Mouse (Mus musculus): ENCODE data around the gene Hck.

The Hck gene

DNA sequence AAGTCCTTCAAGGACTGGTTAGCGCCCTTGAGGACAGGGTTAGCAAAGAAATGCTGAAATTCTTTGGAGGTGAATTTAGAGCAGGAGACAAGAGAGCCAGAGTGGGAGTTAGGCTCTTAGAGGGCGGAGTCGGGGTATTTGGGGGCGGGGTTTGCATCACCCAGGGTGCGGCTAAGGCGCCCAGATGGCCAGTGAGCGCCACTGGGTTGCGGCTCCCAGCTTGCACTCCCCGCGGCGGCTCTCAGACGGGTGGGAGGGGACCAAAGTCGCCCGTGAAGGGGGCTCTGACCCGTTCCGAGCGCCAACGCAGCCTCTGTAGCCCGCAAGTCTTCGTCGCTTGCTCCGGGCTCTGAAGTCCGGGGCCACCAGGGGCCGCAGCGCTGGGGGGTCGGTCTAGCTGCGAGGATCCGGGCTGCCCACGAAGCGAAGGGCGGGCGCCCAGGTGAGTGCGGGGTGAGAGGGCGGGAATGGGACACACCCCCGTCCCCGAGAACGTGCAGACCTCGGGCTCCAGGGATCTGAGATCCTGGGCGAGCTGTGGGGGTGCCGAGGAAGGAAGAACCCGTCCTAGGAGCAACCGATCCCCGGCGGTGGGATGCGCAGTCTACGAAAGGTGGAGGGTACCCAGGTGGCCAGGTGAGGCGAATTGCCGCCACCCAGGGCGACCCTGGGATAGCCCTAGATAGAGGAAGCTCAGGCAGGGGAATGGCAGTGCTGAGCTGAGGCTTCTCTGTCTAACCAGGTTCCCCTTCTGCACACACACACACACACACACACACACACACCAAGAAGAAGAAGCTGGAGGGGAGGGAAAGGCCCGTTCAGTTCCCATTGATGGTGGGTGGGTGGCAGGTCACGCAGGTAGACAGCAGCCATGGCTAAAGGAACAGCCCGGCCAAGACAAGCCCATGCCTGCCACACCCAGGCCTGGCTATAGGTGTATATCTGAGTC lies at the start of gene Hck:
Gene Hck, plus strand, starts transcription at position 156 of the 952 bp plus-strand sequence.
- peak; percentile 77 for DNase-seq (ENCODE audit: inconsistent ontology term)

DNA sequence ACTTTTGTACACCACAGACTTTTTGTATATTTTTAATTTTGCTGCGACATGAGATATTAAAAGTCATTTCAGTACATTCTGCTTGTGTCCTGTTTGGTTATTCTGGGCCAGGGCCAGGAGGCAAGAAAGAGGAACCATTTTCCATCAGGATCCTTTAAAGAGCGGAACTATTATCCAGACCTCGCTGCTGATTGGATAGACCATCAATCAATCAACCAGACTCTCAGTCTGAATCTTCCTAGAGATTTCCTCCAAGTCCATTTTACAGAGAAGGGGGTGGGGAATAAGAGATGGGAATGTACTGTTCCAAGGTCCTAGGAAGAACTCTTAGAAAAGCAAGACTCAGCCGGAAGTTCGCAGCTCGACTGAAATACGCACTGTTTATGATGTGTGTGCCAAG lies 48.1 kb upstream of the Hck start:
- DNase-seq (ENCODE audit: inconsistent ontology term) = no peak

DNA sequence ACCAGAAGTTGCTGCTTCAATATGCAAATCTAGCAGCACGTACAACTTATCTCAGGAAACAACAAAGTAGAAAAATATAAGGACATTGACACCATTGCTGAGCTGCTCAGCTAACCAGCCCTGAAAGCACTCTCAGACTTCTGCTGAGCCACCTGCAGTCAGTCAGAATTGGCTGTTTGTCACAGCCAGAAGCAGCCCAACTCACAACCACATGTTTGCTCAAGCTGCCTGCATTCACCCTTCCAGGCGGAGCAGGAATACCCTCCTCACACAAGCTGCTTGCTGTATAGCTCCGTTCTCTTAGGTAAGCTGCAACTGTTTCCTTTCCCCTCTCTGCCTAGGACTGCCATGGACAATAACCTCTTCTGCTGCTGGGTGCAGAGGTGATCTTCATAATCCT lies 44.9 kb upstream of the Hck start:
- no peak for DNase-seq (ENCODE audit: inconsistent ontology term)

DNA sequence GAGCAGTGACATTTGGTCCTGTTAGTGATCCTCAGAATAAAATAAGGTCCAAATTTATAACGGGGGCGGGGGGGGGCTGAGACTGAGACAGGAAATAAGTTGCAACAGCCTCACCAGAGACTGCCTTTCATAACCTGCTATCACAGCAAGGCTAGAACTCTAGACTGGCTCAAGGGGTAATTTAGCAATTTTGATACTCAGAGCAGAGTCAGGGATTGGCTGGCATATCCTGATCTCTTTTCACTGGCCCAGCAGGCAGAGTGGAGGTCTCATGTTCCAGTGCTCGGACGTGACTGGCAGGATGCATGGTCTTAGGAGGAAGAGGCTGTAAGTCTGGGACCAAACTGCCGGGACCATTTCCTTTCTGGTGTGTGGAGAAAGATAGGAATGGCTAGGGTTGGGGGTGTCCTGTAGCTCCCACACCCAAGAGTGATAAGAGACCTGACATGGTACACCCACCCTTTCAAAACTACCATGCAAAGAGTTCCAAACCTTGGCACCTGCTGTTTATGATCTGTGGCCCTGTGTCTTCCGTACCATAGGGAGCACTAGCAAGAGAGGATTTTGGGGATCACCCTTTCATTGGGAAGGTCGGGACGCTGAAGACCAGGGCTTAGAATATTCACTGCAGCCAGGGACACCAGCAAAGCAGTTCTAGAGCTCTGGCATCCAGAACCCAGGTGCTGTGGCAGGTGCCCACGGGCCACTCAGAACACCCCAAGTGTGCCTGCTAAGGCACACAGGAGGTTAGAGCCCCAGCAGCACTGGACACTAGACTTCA lies 43.9 kb upstream of the Hck start:
- no peak for DNase-seq (ENCODE audit: inconsistent ontology term)

DNA sequence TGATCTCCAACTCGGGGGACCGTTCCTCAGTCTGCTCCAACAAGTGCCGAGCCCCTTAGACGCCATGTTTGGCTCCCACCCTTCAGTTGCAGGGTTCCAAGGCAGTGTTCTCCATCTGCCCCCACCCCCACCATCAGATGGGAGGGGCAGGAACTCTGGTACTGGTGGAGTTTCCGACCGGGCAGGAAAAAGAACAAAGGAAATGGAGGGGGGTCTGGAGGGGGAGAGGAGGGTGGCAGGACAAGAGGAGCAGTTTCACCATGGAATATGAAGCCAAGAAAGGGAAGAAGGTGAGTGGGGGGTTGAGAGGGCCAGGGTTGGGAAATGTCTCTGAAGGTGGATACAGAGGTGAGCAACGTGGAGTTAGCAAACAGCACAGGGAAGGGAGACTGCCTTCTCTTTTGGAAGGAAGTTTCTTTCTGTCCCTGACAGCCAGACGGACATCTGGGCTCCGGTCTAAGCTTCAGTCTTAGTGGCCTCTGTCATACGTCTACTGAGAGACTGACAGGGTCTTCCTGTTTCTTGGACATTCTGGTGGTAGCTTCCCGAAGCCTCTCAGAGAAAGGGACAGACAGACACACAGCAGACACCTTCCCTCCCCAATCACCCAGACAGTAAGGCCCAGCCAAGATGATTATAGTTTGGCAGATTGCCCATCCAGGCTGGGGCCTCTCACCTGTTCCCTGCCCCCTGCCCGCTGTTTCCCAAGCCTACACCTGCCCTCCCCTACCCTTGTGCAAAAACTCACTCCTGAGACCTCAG lies 42.3 kb upstream of the Hck start, which contains the start of gene Ccm2l:
Gene Ccm2l, plus strand, starts transcription at position 209 of the 762 bp plus-strand sequence.
- no peak for DNase-seq (ENCODE audit: inconsistent ontology term)

DNA sequence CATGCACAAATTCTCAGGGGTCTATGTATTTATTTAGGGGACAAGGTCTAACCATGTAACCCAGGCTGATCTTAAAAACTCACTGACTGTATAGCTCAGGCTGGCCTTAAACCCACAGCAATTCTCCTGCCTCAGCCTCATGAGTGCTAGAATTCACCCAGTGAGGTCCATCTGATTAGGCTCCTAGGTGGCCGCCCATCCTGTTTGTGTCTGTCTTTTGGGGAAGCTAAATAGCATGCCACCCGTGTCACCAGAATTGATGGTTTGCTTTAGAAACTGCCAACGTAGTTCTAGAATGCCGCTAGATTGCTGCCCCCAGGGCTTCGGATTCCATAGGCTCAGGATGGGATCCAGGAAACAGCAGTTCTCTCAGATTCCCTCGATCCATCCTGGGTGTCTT lies 41.3 kb upstream of the Hck start:
- DNase-seq (ENCODE audit: inconsistent ontology term) = no peak

DNA sequence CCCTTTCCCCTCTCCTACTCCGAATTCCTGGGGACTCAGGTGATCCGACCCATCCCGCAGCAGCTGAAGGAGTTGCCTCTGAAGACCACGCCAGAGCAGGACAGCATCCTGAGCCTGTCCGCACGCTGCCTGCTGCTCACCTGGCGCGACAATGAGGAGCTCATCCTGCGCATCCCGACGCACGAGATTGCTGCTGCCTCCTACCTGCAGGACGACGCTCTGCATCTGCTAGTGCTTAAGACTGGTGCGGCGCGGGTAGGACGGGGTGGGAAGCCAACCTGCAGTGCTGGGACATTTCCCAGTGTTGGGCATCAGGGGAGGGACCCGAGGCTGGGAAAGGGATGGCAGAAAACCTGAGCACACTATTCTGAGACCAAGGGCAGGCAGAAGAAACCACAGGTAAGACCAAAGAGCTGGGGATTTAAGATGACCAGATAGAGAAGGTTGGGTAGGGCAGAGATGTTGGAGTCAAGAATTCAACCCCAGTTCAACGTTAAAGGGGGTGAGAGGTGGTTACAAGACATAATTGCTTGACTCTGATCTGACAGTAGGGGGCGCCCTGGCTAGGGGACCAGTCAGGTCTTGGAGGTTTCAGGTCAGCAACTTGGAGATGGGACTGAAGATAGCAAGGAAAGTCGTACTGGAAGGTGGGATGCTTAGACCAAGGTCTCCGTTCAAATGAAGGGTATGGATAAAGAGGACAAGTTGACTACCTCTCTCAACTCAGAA lies 37.3 kb upstream of the Hck start:
- DNase-seq (ENCODE audit: inconsistent ontology term) = no peak

DNA sequence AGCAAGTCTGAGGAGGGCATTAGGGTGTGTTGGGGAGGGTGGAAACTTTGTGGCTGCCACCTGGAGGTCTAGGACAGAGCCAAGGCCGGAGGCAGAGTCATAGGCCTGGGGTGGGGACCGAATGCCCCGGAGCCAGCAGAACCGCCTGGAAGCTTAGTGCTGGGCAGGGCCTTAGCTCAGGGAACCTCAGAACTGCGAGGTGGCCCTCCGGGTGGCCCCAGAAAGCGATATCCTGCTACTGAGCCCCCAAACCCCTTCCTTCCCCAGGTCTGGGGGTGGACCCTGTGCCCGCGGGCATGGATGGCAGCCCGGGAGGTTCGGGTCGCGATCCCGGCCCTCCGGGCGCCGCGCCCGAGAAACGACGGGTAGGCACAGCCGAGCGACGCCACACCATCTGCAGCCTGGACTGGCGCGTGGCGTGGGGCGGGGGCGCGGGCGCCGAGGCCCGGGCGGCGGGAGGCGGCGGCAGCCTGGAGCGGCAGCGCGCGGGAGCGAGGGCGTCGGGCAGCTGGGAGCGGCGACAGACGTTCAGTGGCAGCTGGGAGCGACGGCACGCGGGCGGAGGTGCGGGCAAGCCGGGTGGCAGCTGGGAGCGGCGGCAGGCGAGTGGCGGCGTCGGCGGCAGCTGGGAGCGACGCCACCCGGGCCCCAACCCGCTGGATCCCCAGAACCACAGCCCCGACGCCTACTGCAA lies 36.6 kb upstream of the Hck start:
- DNase-seq (ENCODE audit: inconsistent ontology term) = peak; percentile 31

DNA sequence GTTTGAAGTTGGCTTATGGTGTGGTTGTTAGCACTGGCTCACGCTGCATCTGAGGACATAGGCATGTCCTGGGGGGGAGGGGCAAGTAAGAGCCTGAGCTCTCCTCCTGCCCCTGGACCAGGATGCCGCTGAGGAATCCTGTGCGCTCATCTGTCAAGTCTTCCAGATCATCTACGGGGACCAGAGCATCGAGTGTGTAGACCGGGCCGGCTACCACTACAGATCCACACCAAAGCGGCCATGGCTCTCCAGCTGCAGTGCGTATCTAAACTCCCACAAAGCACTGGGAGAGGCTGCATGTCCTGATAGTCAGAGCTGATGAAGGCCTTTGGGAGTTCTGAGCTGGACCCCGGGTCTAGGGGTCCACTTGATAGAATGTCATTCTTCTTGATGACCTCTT lies 33.6 kb upstream of the Hck start:
- no peak for DNase-seq (ENCODE audit: inconsistent ontology term)

DNA sequence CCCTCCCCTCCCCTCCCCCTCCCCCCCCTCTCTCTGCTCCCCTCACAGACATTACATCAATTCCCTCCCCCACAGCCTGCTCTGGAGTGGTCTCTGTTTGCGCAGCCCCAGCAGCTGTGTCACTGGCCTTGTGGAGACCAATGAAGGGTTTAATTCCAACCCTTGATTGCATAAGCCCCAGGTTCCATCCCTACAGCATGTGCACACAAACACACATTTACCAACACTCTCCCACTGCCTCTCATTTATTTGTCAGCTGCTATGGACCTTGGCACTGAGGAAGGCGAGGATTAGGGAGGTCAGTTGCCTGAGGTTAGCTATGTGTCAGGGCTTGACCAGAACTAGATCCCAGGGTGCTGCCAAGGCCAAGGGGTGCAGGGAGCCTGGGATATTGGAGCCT lies 32.3 kb upstream of the Hck start:
- no peak for DNase-seq (ENCODE audit: inconsistent ontology term)

DNA sequence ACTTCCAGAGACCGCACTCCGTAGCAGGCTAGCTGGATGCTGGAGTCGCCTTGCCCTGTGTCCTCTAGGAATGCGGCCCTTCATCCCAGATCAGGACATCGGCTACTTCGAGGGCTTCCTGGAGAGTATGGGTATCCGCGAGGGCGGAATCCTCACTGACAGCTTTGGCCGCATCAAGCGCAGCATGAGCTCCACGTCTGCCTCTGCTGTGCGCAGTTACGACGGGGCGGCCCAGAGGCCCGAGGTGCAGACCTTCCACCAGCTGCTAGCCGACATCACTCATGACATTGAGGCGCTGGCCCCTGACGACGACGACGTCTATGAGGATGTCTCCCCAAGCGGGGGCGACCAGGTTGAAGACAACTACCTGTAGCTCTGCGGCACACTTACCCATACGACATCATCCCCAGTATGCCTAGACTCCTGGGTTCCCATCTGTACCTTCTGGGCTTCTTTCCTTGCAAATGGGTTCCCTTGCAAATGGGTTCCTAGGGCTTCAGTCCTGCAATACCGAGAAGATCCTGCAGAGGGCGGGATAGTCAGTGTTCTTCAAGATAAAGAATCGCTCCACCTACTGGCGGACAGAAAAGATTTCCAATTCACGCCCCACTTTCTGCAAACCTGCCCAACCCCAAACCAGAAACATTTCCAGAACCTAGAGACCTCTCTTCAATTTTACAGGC lies 27.3 kb upstream of the Hck start:
- DNase-seq (ENCODE audit: inconsistent ontology term) = peak; percentile 52

DNA sequence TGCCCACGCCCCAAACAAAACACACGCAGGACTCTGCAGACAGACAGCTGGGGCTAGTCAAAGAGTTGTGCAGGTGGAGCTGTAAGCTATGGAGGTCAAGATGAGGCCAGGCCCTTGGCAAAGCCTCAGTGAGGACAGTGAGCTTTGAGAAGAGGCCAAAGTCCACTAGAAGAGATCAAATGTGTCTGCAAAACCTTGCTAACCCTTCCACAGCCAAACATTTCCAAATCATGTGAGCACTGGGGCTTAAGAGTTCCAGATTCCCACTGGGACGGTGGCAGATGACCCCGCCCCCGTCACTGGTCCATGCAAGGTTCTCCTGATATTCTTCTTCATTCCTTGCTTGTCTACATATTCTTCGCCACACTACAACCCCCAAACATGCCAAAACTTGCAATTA lies 26.4 kb upstream of the Hck start:
- no peak for DNase-seq (ENCODE audit: inconsistent ontology term)

DNA sequence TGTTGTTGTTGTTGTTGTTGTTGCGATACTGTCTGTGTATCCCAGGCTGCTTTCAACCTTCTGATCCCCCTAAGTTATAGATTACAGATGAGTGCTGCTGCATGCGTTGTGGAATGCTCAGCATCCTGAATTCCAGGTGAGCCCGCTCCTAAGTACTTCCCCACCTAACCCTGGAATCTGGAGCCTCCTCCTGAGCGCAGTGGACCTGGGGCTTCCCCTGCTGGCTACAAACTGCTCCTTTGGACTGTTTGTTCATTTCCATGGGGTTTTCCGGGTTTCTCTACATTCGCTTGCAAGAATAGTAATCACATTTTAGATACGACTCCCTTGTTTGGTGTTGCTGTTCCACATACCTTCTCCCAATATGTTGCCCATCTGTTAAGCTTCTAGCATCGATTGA lies 25.0 kb upstream of the Hck start:
- DNase-seq (ENCODE audit: inconsistent ontology term) = no peak

DNA sequence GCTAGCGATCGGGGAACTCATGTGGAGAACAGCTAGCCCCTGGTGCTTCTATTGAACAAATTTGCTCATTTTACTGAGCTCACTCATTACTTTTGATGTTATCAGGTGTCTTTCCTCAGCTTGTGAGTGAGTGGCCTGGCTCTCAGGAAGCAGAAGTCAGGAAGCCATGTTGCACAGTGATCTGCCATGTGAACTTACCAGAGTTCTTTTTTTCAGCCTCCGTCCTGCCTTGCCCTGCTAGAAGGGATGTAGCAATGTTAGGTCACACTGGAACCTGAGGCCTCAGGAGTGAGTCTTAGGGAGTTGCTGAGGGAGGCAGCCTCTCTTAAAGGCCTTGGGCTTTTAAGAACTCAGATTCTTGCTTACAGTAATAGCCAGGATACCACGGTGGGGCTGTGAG lies 24.4 kb upstream of the Hck start:
- no peak for DNase-seq (ENCODE audit: inconsistent ontology term)

DNA sequence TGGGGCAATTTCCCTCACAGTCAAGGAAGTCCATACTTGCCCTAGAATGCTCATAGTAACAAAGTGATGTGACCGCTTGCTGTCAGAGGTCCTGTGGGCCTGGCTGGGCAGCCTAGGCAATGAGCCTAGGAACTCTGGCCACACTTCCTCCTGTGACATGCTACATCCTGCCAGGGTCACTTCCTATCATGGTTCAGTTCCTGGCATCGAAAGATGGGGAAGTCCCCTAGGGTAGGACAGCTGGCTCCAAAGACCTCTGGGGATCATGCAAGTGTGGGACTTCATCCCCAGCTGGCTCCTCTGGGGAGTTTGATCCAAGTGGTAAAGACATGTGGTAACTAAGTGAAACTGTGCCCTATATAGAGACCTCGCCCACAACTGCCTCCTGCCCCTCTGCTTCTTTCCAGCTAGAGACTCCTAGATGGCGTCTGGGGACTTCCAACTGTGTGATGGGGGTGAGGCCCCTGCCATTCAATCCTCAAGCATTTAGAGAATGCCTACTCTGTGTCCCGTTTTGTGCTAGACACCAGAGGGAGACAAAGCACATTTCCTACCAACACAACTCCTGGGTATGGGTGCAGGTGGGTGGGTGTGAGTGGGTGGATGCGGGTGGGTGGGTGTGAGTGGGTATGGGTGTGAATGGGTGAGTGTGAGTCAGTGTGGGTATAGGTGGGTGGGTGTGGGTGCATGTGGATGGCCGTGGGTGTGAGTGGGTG lies 23.8 kb upstream of the Hck start:
- DNase-seq (ENCODE audit: inconsistent ontology term) = no peak

DNA sequence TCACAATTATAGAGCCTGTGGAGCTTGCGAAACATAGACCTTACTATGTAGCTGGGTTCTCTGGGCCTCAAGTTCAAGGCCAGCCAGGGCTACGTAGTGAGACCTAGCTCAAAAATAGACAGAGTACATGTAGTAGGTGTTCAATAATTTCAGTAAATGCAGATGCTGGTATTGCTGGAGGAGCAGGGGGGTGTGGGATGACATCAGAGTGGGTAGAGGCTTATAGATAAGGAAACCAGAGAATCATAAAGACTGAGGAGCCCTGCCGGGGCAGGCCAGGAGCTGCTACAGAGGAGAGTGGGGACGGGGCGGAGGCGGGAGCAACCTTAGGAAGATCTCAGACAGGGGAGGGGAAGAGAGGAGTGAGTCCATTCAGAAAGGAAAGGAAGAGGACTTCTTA lies 22.7 kb upstream of the Hck start:
- DNase-seq (ENCODE audit: inconsistent ontology term) = no peak

DNA sequence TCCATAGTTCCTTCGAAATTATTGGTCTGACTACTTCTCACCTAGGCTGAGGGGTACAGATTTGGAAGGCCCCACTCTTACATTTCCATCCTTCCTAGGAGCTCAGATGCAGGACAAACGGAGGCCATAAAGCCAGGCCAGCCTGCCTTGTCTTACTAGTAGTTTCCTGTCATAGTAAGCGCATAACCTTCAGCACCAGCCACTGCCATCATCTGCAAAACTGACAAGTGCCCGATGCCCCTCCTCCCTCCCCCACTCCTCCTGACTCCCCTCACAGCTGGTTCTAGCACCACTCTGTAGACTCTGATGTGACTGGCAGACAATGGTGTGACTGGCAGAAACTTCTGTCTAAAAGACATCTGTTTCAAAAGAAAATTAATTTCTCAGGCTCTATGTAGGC lies 22.1 kb upstream of the Hck start:
- DNase-seq (ENCODE audit: inconsistent ontology term) = no peak

DNA sequence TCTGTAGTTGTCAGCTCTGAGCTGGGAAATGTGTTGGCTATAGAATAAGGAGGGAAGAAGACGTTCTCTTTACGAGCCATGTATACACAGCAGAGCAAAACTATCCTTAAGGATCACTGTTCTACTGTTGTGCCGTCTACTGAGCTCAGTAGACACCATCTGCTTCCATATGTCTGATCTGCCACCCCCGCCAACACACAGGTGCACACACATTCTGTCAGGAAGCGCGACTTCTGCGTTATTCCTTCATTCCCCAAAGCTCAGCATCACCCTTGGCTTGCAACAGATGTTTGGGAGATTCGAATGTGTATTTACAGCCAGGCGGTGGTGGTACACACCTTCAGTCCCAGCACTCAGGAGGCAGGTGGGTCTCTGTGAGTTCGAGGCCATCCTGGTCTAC lies 21.2 kb upstream of the Hck start:
- no peak for DNase-seq (ENCODE audit: inconsistent ontology term)

DNA sequence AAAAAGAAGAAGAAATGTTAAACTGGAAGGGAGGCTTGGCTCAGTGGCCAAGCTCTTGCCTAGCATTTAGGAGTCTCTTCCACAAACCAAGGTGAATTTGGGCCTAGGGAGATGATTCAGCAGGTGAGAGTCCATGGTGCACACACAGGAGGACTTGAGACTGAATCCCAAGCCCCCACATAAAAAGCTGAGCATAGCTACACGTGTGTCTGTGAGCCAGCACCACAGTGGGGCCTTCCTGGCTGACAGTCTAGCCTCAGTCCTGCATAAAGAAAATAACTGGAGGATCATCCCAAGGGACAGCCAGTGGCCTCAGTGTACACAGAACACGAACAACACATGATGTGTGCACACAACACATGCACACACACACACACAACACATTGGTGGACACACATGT lies 19.0 kb upstream of the Hck start:
- no peak for DNase-seq (ENCODE audit: inconsistent ontology term)
